Mouse (Mus musculus): ENCODE measurements around the gene Vmn1r77. TPM values are rescaled to one million over a fixed set of nuclear protein-coding genes. Genes with fewer than 3 reads are reported as not detected.

The Vmn1r77 gene
- total RNA-seq (2023), result not detected

GRCm38 (mm10) chr7:12036452-12036851, at the start of gene Vmn1r77:
Vmn1r77 (plus strand) TSS chr7:12036752.

Other genes with a start within 250 kb of the Vmn1r77 start
- not detected for gene Vmn1r74, start 202.8 kb upstream of the Vmn1r77 start, total RNA-seq (2023)
- not detected for gene Vmn1r75, start 162.1 kb upstream of the Vmn1r77 start, total RNA-seq (2023)
- not detected for gene Vmn1r76, start 98.5 kb upstream of the Vmn1r77 start, total RNA-seq (2023)
- not detected for gene Vmn1r78, start 113.5 kb downstream of the Vmn1r77 start, total RNA-seq (2023)
- gene Vmn1r79, start 134.5 kb downstream of the Vmn1r77 start, total RNA-seq (2023), result not detected
- not detected for gene Vmn1r80, start 152.5 kb downstream of the Vmn1r77 start, total RNA-seq (2023)
- not detected for gene Vmn1r81, start 231.5 kb downstream of the Vmn1r77 start, total RNA-seq (2023)